Mouse (Mus musculus) C2C12 (cell line): ENCODE data around the gene Chkb.

Experiments used
- CTCF ChIP-seq: IDR thresholded peaks from one replicate; pipeline ENCODE4 v1.5.1; 2011; ENCODE audit not compliant: control insufficient read depth, insufficient read depth, insufficient read length
- MAX ChIP-seq: IDR thresholded peaks from one replicate; pipeline ENCODE4 v1.6.1; 2011; ENCODE audit warnings: mild to moderate bottlenecking, control low read depth
- MYOD1 ChIP-seq: IDR thresholded peaks from one replicate; pipeline ENCODE4 v1.6.1; 2011; ENCODE audit warnings: low read depth; ENCODE audit not compliant: control insufficient read depth, insufficient read length

- peak; percentile 39 for TF ChIP-seq CTCF
- TF ChIP-seq MYOD1, result no peak
- no peak for TF ChIP-seq MAX
These were observed 38.9 kb upstream of the Chkb start for GRCm38 (mm10) chr15:89468577-89468976.
